ENCODE assay signal across 16 mouse cellular contexts in the genomic region with DNA sequence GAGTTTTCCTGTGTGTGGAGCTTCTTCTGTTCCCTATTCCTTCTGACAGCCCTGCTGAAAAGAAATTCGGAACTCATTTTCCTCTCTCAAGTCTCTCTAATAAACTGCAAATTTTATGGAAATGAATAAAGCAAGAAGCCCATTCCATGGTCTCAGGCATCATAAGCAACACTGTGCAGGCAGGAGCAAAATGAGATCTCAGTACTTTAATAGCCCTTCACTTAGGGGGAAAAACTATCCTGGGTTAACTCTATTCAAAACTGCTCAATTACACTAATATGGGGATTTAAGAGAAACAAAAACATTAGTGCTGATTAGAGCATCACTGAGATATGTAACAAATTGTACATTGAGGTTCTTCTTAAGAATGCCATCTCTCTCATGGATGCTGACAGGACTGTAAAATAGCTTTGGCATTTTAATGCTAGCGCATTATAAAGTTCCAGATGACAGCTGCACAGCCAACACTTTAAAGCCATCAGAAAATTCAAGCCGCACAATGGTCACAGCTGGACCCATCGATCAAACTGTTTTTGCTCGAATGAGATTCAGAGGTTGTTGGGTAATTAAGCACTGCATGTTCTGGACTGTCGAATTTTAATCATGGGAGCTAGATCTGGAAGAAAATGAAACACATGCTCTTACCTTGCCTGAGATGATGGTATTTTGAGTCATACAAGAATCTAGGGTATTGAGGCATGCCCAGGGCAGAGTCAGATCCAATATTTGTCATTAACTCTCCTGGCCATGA. TPM values are rescaled to one million over a fixed set of nuclear protein-coding genes. Genes with fewer than 3 reads are reported as not detected.
DNase-seq lines count a peak whose midpoint lies in the region; ATAC-seq lines count a peak whose summit lies in the region.
"Had no signal": no experiment of that assay in that cellular context is flagged by ENCODE, and none has a peak within 500 bp of the region (broad histone marks: within the 10 kb centered on the region; RNA-seq: fewer than 3 reads in every experiment).

No protein-coding gene starts in this region.

- no peaks in the 10 kb centered on the region for H3K36me3 ChIP-seq in neural tube, embryonic 11.5 days (ENCODE audit: control insufficient read depth, insufficient read depth, low read length)
- no peaks in the 10 kb centered on the region for H3K36me3 ChIP-seq in neural tube, embryonic 15.5 days
- no peaks in the 10 kb centered on the region for H3K36me3 ChIP-seq in hindbrain, embryonic 10.5 days
- no peaks in the 10 kb centered on the region for H3K36me3 ChIP-seq in intestine, embryonic 16.5 days (ENCODE audit: control insufficient read depth, insufficient read depth, low read length)
- H3K36me3 ChIP-seq: heart, embryonic 15.5 days; liver, embryonic 15.5 days; neural tube, embryonic 13.5 days had no signal

- H3K27me3 ChIP-seq in neural tube, embryonic 11.5 days (ENCODE audit: control insufficient read depth, insufficient read depth, low read length), result no peaks in the 10 kb centered on the region
- no peaks in the 10 kb centered on the region for H3K27me3 ChIP-seq in neural tube, embryonic 15.5 days (replicated peaks)
- H3K27me3 ChIP-seq in hindbrain, embryonic 10.5 days (ENCODE audit: insufficient read depth, poor library complexity, severe bottlenecking), result no peaks in the 10 kb centered on the region
- H3K27me3 ChIP-seq in intestine, embryonic 16.5 days (replicated peaks; ENCODE audit: control insufficient read depth, insufficient read depth, low read length), result no peaks in the 10 kb centered on the region
- H3K27me3 ChIP-seq: heart, embryonic 15.5 days; liver, embryonic 15.5 days; neural tube, embryonic 13.5 days had no signal

- H3K4me2 ChIP-seq in neural tube, embryonic 11.5 days (ENCODE audit: low read depth), result no peak overlapping the region
- H3K4me2 ChIP-seq in neural tube, embryonic 15.5 days, result no peak overlapping the region
- no peak overlapping the region for H3K4me2 ChIP-seq in intestine, embryonic 16.5 days (ENCODE audit: low read depth, low read length)
- H3K4me2 ChIP-seq: heart, embryonic 15.5 days; liver, embryonic 15.5 days; neural tube, embryonic 13.5 days had no signal

- H3K9me3 ChIP-seq in neural tube, embryonic 11.5 days (ENCODE audit: control insufficient read depth, low read length), result no peaks in the 10 kb centered on the region
- H3K9me3 ChIP-seq in neural tube, embryonic 15.5 days (replicated peaks), result no peaks in the 10 kb centered on the region
- no peaks in the 10 kb centered on the region for H3K9me3 ChIP-seq in hindbrain, embryonic 10.5 days
- H3K9me3 ChIP-seq in intestine, embryonic 16.5 days (ENCODE audit: control insufficient read depth, low read length), result no peaks in the 10 kb centered on the region
- H3K9me3 ChIP-seq: heart, embryonic 15.5 days; liver, embryonic 15.5 days had no signal

- no peak overlapping the region for H3K9ac ChIP-seq in neural tube, embryonic 11.5 days (ENCODE audit: low read length)
- no peak overlapping the region for H3K9ac ChIP-seq in neural tube, embryonic 15.5 days (replicated peaks)
- H3K9ac ChIP-seq in intestine, embryonic 16.5 days (ENCODE audit: low read depth, low read length), result no peak overlapping the region
- H3K9ac ChIP-seq: heart, embryonic 15.5 days; liver, embryonic 15.5 days; neural tube, embryonic 13.5 days had no signal

- H3K4me3 ChIP-seq in neural tube, embryonic 11.5 days (ENCODE audit: low read depth, low read length), result no peak overlapping the region
- H3K4me3 ChIP-seq in neural tube, embryonic 15.5 days (replicated peaks), result no peak overlapping the region
- H3K4me3 ChIP-seq in hindbrain, embryonic 10.5 days, result no peak overlapping the region
- no peak overlapping the region for H3K4me3 ChIP-seq in intestine, embryonic 16.5 days (ENCODE audit: low read length)
- H3K4me3 ChIP-seq: heart, embryonic 15.5 days; liver, embryonic 15.5 days; neural tube, embryonic 13.5 days had no signal

- DNase-seq in embryo, embryonic 11 days, result peak; percentile 26
- DNase-seq in embryo, embryonic 10 days (ENCODE audit: low spot score), result no peak
- DNase-seq in neural tube, embryonic 11.5 days (ENCODE audit: low spot score), result peak; percentile 31
- peak; percentile 18 for DNase-seq in hindbrain, embryonic 10.5 days (ENCODE audit: low spot score)
- DNase-seq in mesoderm, embryonic 11.5 days (ENCODE audit: low read depth, low spot score), result peak; percentile 41
- DNase-seq in adrenal gland, postnatal 4 days (ENCODE audit: low spot score in 2 of 2), result no peak
- DNase-seq: cerebellum, adult 8-10 months; left cerebral cortex, postnatal 4 days; lung, postnatal 10 days; thymus, adult 18-20 months had no signal

- peak; percentile 45 for ATAC-seq in neural tube, embryonic 11.5 days (ENCODE audit: insufficient read depth, low FRiP score, low TSS enrichment)
- no peak for ATAC-seq in neural tube, embryonic 15.5 days (ENCODE audit: low FRiP score)
- ATAC-seq in intestine, embryonic 16.5 days, result no peak
- ATAC-seq: activated CD4-positive, CD25-positive, alpha-beta regulatory T cell, adult 4 months had no signal

- no peaks in the 10 kb centered on the region for H3K4me1 ChIP-seq in neural tube, embryonic 11.5 days (ENCODE audit: control insufficient read depth, insufficient read depth, low read length)
- H3K4me1 ChIP-seq in neural tube, embryonic 15.5 days, result no peaks in the 10 kb centered on the region
- peaks cover 16% of the 10 kb centered on the region for H3K4me1 ChIP-seq in hindbrain, embryonic 10.5 days (replicated peaks)
- H3K4me1 ChIP-seq in intestine, embryonic 16.5 days (ENCODE audit: control insufficient read depth, insufficient read depth, low read length), result no peaks in the 10 kb centered on the region
- H3K4me1 ChIP-seq: heart, embryonic 15.5 days; liver, embryonic 15.5 days; neural tube, embryonic 13.5 days had no signal

- WGBS in neural tube, embryonic 11.5 days, result 54% methylated on average over 6 of the region's 6 CpGs
- WGBS in neural tube, embryonic 15.5 days, result 42% methylated on average over 6 of the region's 6 CpGs
- WGBS in hindbrain, embryonic 10.5 days, result 58% methylated on average over 6 of the region's 6 CpGs
- WGBS in intestine, embryonic 16.5 days, result 76% methylated on average over 6 of the region's 6 CpGs

- no peak overlapping the region for H3K27ac ChIP-seq in neural tube, embryonic 11.5 days (ENCODE audit: low read depth, low read length)
- H3K27ac ChIP-seq in neural tube, embryonic 15.5 days (replicated peaks), result no peak overlapping the region
- peak overlapping the region; percentile 62 for H3K27ac ChIP-seq in hindbrain, embryonic 10.5 days
- no peak overlapping the region for H3K27ac ChIP-seq in intestine, embryonic 16.5 days (ENCODE audit: low read length)
- H3K27ac ChIP-seq: heart, embryonic 15.5 days; liver, embryonic 15.5 days; neural tube, embryonic 13.5 days had no signal

RNA-seq across cellular contexts. Expression of a gene that starts 21.9 kb away (rescaled TPM):
- 8.0 and 10.6 TPM in 2 replicates for polyA plus RNA-seq in neural tube, embryonic 11.5 days (2014; fragmentation: Nextera tagmentation; extraction: Ambion mirVana)
- polyA plus RNA-seq in neural tube, embryonic 15.5 days (2015; fragmentation: Nextera tagmentation; extraction: Ambion mirVana), result 9.8 and 14.8 TPM in 2 replicates
- 6.3 and 7.9 TPM in 2 replicates for polyA plus RNA-seq in hindbrain, embryonic 10.5 days (2016; fragmentation: Nextera tagmentation; extraction: Ambion mirVana)
- total RNA-seq in adrenal gland, postnatal 4 days (2021), result 10 to 100 TPM; 50.8 to 54.8 TPM
- 19.6 and 23.8 TPM in 2 replicates for polyA plus RNA-seq in intestine, embryonic 16.5 days (2015; fragmentation: Nextera tagmentation; extraction: Ambion mirVana)

Comparison
In these comparisons a context has a peak if more than half of its experiments do, and no peak if none do; other contexts are left out.
1. DNase-seq: peak in embryo, embryonic 11 days (single experiment), neural tube, embryonic 11.5 days (single experiment), hindbrain, embryonic 10.5 days (single experiment) and mesoderm, embryonic 11.5 days (single experiment); none in embryo, embryonic 10 days (single experiment) and adrenal gland, postnatal 4 days (0 of 2).